8 mouse cellular contexts compared by ENCODE assay signal in the genomic region with DNA sequence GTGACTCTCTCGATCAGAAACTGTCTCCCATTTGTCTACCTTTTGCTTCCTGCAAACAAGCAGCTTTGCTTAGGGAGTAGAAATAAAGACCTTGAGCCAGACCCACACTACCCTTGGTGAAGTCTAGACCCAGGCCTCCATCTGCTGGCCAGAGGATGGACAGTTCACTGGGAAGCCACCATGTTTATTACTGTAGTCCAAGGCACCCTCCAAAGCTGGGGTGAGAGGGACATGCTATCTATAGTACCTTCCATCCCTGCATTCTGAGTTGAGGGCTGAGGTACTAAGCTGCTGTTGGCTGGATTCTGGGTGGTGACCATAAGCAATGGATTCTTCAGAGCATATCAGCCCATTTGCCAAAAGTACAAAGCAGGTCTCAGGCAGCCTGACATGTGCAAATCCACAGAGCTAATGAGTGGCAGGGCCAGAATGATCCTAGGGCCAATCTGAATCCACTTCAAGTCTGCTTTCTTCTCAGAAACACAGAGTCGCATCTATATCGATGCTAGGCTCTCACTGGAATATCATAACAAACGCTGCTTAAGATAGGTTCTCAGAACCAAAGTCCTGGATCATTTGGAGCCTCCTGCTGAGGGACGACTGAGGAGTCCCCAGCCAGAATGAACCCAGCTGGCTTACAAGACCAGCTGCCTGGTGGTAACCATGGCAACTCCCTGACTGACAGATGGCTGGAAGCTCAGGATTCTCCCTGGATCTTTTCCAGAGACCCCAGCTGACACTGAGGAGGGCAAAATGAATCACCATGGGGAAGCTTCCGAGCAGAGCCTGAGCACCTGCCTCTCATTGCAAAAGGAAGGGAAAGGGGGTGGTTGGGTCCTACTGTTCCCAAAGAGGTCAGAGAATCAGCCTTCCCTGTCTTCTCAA. TPM values are rescaled to one million over a fixed set of nuclear protein-coding genes. Genes with fewer than 3 reads are reported as not detected.
DNase-seq lines count a peak whose midpoint lies in the region; ATAC-seq and TF ChIP-seq lines count a peak whose summit lies in the region.

No protein-coding gene starts in this region.

- H3K4me1 ChIP-seq in heart, adult 2 months (ENCODE audit: control insufficient read depth, insufficient read depth, low read length): no peaks in the 10 kb centered on the region
- H3K4me1 ChIP-seq in cerebellum, adult 2 months (ENCODE audit: control insufficient read depth, insufficient read depth, low read length): peaks cover 10% of the 10 kb centered on the region
- peaks cover 20% of the 10 kb centered on the region; the same call in 1 of the 2 replicates for H3K4me1 ChIP-seq in forebrain, postnatal 0 days (ENCODE audit: insufficient read depth)
- peaks cover 7% of the 10 kb centered on the region for H3K4me1 ChIP-seq in olfactory bulb, adult 2 months (ENCODE audit: control insufficient read depth, insufficient read depth, low read length)

- H3K79me2 ChIP-seq in heart, adult 2 months (replicated peaks; ENCODE audit: control insufficient read depth, insufficient read depth, low read length): no peaks in the 10 kb centered on the region

- H3K9me3 ChIP-seq in forebrain, postnatal 0 days (ENCODE audit: low read length): no peaks in the 10 kb centered on the region

- no peak overlapping the region for H3K9ac ChIP-seq in heart, adult 2 months (ENCODE audit: low read depth, low read length)
- no peak overlapping the region for H3K9ac ChIP-seq in forebrain, postnatal 0 days

- TF ChIP-seq CTCF in heart, adult 2 months (IDR thresholded peaks at IDR 0.05): no peak
- TF ChIP-seq CTCF in cerebellum, adult 2 months (IDR thresholded peaks at IDR 0.05; ENCODE audit: borderline replicate concordance, insufficient read depth, low read depth, low read length): peak; percentile 10; the same call in 1 of the 2 replicates
- TF ChIP-seq CTCF in forebrain, postnatal 0 days (IDR thresholded peaks at IDR 0.05; ENCODE audit: low read depth): no peak
- TF ChIP-seq CTCF in olfactory bulb, adult 2 months (IDR thresholded peaks at IDR 0.05; ENCODE audit: insufficient read depth, low read depth, low read length): no peak

- WGBS in heart, adult 2 months: 31% methylated on average over 6 of the region's 6 CpGs
- 17% methylated on average over 6 of the region's 6 CpGs for WGBS in cerebellum, adult 2 months
- WGBS in forebrain, postnatal 0 days: 14% methylated on average over 6 of the region's 6 CpGs
- WGBS in olfactory bulb, adult 2 months: 21% methylated on average over 6 of the region's 6 CpGs

- H3K27me3 ChIP-seq in heart, adult 2 months (ENCODE audit: control insufficient read depth, insufficient read depth, low read length): 0 out of 2 replicates have a peak, but pooled peaks cover 1% of the 10 kb centered on the region
- no peaks in the 10 kb centered on the region for H3K27me3 ChIP-seq in cerebellum, adult 2 months (ENCODE audit: control insufficient read depth, insufficient read depth, low read length)
- no peaks in the 10 kb centered on the region for H3K27me3 ChIP-seq in forebrain, postnatal 0 days (ENCODE audit: insufficient read depth, low read length)

- peak; percentile 94 for ATAC-seq in forebrain, postnatal 0 days

- no peak overlapping the region for H3K4me3 ChIP-seq in heart, adult 2 months
- H3K4me3 ChIP-seq in cerebellum, adult 2 months (replicated peaks; ENCODE audit: insufficient read depth, low read depth, low read length): no peak overlapping the region
- H3K4me3 ChIP-seq in forebrain, postnatal 0 days (ENCODE audit: low read depth, low read length): no peak overlapping the region
- H3K4me3 ChIP-seq in olfactory bulb, adult 2 months (ENCODE audit: insufficient read depth, low read depth, low read length): no peak overlapping the region

- peak; percentile 83 for DNase-seq in heart, adult 11 months
- no peak for DNase-seq in heart, adult 2 months
- DNase-seq in cerebellum, adult 2 months: peak; percentile 76 to 91
- DNase-seq in forebrain, postnatal 0 days: peak; percentile 88
- peak; percentile 31 to 32 for DNase-seq in layer of hippocampus, postnatal 25 days (ENCODE audit: extremely low spot score in 1 of 2, low spot score in 1 of 2)
- no peak for DNase-seq in thymus, postnatal 14 days
- no peak for DNase-seq in adrenal gland, postnatal 4 days (ENCODE audit: low spot score in 2 of 2)

- intact Hi-C loops in heart, adult 2 months (cut with DNase I): no loop called here

- no peak for TF ChIP-seq POLR2A in heart, adult 2 months (IDR thresholded peaks at IDR 0.05; ENCODE audit: insufficient read depth, low read depth, low read length)
- TF ChIP-seq POLR2A in cerebellum, adult 2 months (IDR thresholded peaks at IDR 0.05; ENCODE audit: borderline replicate concordance, insufficient read depth, low read length): no peak
- TF ChIP-seq POLR2A in olfactory bulb, adult 2 months (IDR thresholded peaks at IDR 0.05; ENCODE audit: insufficient read depth, low read depth, low read length): no peak

- H3K27ac ChIP-seq in heart, adult 2 months: no peak overlapping the region
- no peak overlapping the region for H3K27ac ChIP-seq in cerebellum, adult 2 months (ENCODE audit: insufficient read depth, low read length)
- H3K27ac ChIP-seq in forebrain, postnatal 0 days (ENCODE audit: low read depth, low read length): peak overlapping the region; percentile 23; the same call in 1 of the 2 replicates
- H3K27ac ChIP-seq in olfactory bulb, adult 2 months (ENCODE audit: insufficient read depth, low read depth, low read length): peak overlapping the region; percentile 44

- no peak overlapping the region for H3K4me2 ChIP-seq in forebrain, postnatal 0 days (ENCODE audit: low read depth)

- H3K36me3 ChIP-seq in heart, adult 2 months (ENCODE audit: control insufficient read depth, insufficient read depth, low read length): no peaks in the 10 kb centered on the region
- H3K36me3 ChIP-seq in forebrain, postnatal 0 days (ENCODE audit: insufficient read depth): no peaks in the 10 kb centered on the region

- no peak for TF ChIP-seq EP300 in heart, adult 2 months (IDR thresholded peaks at IDR 0.05; ENCODE audit: insufficient read depth, low read depth, low read length)

RNA-seq across cellular contexts. Expression of a gene that starts 59.6 kb away (rescaled TPM):
- 100 to 1,000 TPM; 189 to 202 TPM for total RNA-seq in heart, adult 2 months (2021)
- polyA plus RNA-seq in heart, adult 2 months (2012; rRNA removed): 81.6 and 182 TPM in 2 replicates
- polyA plus RNA-seq in cerebellum, adult 2 months (2012; rRNA removed): not detected in 2 replicates
- total RNA-seq in forebrain, postnatal 0 days (2014; rRNA removed): under 0.01 TPM in 1 of 2 replicates, not detected in the other
- 0.02 TPM in 1 of 2 replicates, not detected in the other for polyA plus RNA-seq in forebrain, postnatal 0 days (2015; fragmentation: Nextera tagmentation; extraction: Ambion mirVana)
- total RNA-seq in layer of hippocampus, postnatal 25 days (2021): not detected
- polyA plus RNA-seq in olfactory bulb, adult 2 months (2012; ENCODE audit: insufficient read depth, insufficient read length, low replicate concordance, missing spikeins): not detected in 2 replicates
- total RNA-seq in adrenal gland, postnatal 4 days (2021): under 1 TPM; 0.39 to 0.56 TPM

Comparison
In these comparisons a context has a peak if more than half of its experiments do, and no peak if none do; other contexts are left out.
1. DNase-seq: peak in heart, adult 11 months (single experiment), cerebellum, adult 2 months (2 of 2), forebrain, postnatal 0 days (single experiment) and layer of hippocampus, postnatal 25 days (2 of 2); none in heart, adult 2 months (0 of 2), thymus, postnatal 14 days (single experiment) and adrenal gland, postnatal 4 days (0 of 2).
2. H3K27ac ChIP-seq: peak in forebrain, postnatal 0 days (single experiment) and olfactory bulb, adult 2 months (single experiment); none in heart, adult 2 months (single experiment) and cerebellum, adult 2 months (single experiment).
3. RNA of a gene that starts 59.6 kb away (total RNA-seq): 189 to 202 TPM in heart, adult 2 months; 0.39 to 0.56 TPM in adrenal gland, postnatal 4 days, under 0.01 TPM in forebrain, postnatal 0 days and not detected in layer of hippocampus, postnatal 25 days; every median in the first group is over 100 times any median in the second.